Mouse (Mus musculus) left cerebral cortex, postnatal 14 days (tissue): ENCODE results near the gene 4930415L06Rik. TPM values are rescaled to one million over a fixed set of nuclear protein-coding genes. Genes with fewer than 3 reads are reported as not detected.

Experiments
- DNase-seq, 2 experiments: peaks; one replicate each; pipeline ENCODE4 v3.0.0; 2021 to 2022; ENCODE audit warnings: low spot score in 2 of 2, mixed read lengths in 1 of 2
- intact Hi-C: fragments of 180-260 bp; cut with DNase I; formaldehyde crosslinking; loops from one replicate; pipeline ENCODE4 v1.15.1; 2025
- long read RNA-seq, 2 experiments: library from polyadenylated mRNA; stranded (forward); transcript quantifications; one replicate each; pipeline ENCODE4 v2.0.0; 2021
- total RNA-seq, 2 experiments: library from RNA; stranded (reverse); gene quantifications; 2 replicates each; pipeline ENCODE4 v1.2.3; 2021

4930415L06Rik gene
- not detected for total RNA-seq
- long read RNA-seq, experiment 1, result 0 reads
- long read RNA-seq, experiment 2, result 0 reads

- DNase-seq, result no peak
- intact Hi-C loops, result no loop called here
Measured at GRCm38 (mm10) chrX:89932752-89933151, at the start of gene 4930415L06Rik. Gene 4930415L06Rik, minus strand, starts transcription at chrX:89932852.

GRCm38 (mm10) chrX:89978621-89979020 lies 46.0 kb upstream of the 4930415L06Rik start:
- no peak for DNase-seq
- intact Hi-C loops, result no loop called here

GRCm38 (mm10) chrX:89904871-89905270 lies 27.8 kb downstream of the 4930415L06Rik start:
- DNase-seq, result no peak
- intact Hi-C loops, result no loop called here

Other genes with a start within 250 kb of the 4930415L06Rik start
- gene 4932429P05Rik, start 180.6 kb downstream of the 4930415L06Rik start, total RNA-seq, result not detected